Mouse (Mus musculus) liver, embryonic 14.5 days (tissue): ENCODE data around the gene Grid2ip.

ENCODE experiments used
- CTCF ChIP-seq: IDR thresholded peaks from 2 replicates; pipeline ENCODE4 v1.5.1; 2016; ENCODE audit warnings: antibody characterized with exemption, low read depth, control low read depth
- EP300 ChIP-seq: IDR thresholded peaks from 2 replicates; pipeline ENCODE4 v1.6.1; 2016; ENCODE audit warnings: antibody characterized with exemption, low read depth

GRCm38 (mm10) chr5:143434421-143434820, 77.3 kb downstream of the Grid2ip start:
- peak; percentile 96 for TF ChIP-seq CTCF
- TF ChIP-seq EP300, result no peak
